Mouse (Mus musculus): Measurements from ENCODE around the gene Lrrc75b.

GRCm38 (mm10) chr10:75551175-75551574 is 9.0 kb downstream of the Lrrc75b start:
- TF ChIP-seq CTCF (IDR thresholded peaks at IDR 0.05; ENCODE audit: extremely low read depth, insufficient read depth, low read length) (no peak), POLR2A (IDR thresholded peaks at IDR 0.05; ENCODE audit: extremely low read depth, insufficient read depth, low read length) (no peak)
